Mouse (Mus musculus) lung, postnatal 0 days (tissue): Measurements from ENCODE around the gene Hils1. TPM values are rescaled to one million over a fixed set of nuclear protein-coding genes. Genes with fewer than 3 reads are reported as not detected.

Experiments used
- ATAC-seq: fragments of 200-750 bp; cut with Nextera tagmentation; 2 replicates; pipeline ENCODE4 v1.8.0; 2017; ENCODE audit warnings: moderate library complexity
- DNase-seq: peaks from one replicate; pipeline ENCODE4 v3.0.0-alpha.2; 2016; ENCODE audit warnings: low spot score
- H3K27ac ChIP-seq: fragments of 300-500 bp; sonication (generic); 2 replicates; pipeline ENCODE4 v1.5.1; 2014; ENCODE audit warnings: antibody characterized with exemption, mild to moderate bottlenecking, low read length, mixed read lengths
- H3K27me3 ChIP-seq: fragments of 300-500 bp; sonication (generic); replicated peaks from 2 replicates; pipeline ENCODE4 v1.6.1; 2014; ENCODE audit warnings: low read length, mixed read lengths; ENCODE audit not compliant: insufficient read depth
- H3K36me3 ChIP-seq: fragments of 300-500 bp; sonication (generic); 2 replicates; pipeline ENCODE4 v1.6.1; 2014; ENCODE audit warnings: low read length, mixed read lengths; ENCODE audit not compliant: insufficient read depth
- H3K4me1 ChIP-seq: fragments of 300-500 bp; sonication (generic); 2 replicates; pipeline ENCODE4 v1.6.1; 2014; ENCODE audit warnings: antibody characterized with exemption, low read depth, low read length, mixed read lengths; ENCODE audit not compliant: insufficient read depth
- H3K4me2 ChIP-seq: fragments of 300-500 bp; sonication (generic); replicated peaks from 2 replicates; pipeline ENCODE4 v1.6.1; 2014; ENCODE audit warnings: low read depth, mild to moderate bottlenecking, low read length, moderate library complexity, mixed read lengths
- H3K4me3 ChIP-seq: fragments of 300-500 bp; sonication (generic); 2 replicates; pipeline ENCODE4 v1.5.1; 2014; ENCODE audit warnings: low read depth, low read length
- H3K9ac ChIP-seq: fragments of 300-500 bp; sonication (generic); replicated peaks from 2 replicates; pipeline ENCODE4 v1.6.1; 2014; ENCODE audit warnings: low read depth, mild to moderate bottlenecking
- H3K9me3 ChIP-seq: fragments of 300-500 bp; sonication (generic); 2 replicates; pipeline ENCODE4 v1.6.1; 2016; ENCODE audit warnings: low read length, mixed read lengths
- CTCF ChIP-seq: IDR thresholded peaks from 2 replicates; pipeline ENCODE4 v1.5.1; 2016; ENCODE audit warnings: antibody characterized with exemption, mild to moderate bottlenecking
- EP300 ChIP-seq: IDR thresholded peaks from 2 replicates; pipeline ENCODE4 v1.6.1; 2016; ENCODE audit warnings: antibody characterized with exemption, mild to moderate bottlenecking, control low read depth
- WGBS: fragments of 180-500 bp; shearing (Covaris S2); extraction: QIAGEN DNeasy Blood & Tissue Kit; methylation state at CpG from one replicate; pipeline ENCODE4 v1.1.7; 2014; 5-methylcytosine and 5-hydroxymethylcytosine counted together
- polyA plus RNA-seq: library from polyadenylated mRNA; unstranded; fragments of >200 nt; fragmentation: Nextera tagmentation; extraction: Ambion mirVana; gene quantifications from 2 replicates; pipeline ENCODE4 v1.2.1, GENCODE M21; 2015

Gene Hils1
- polyA plus RNA-seq, 1 experiment from 2014 or later = not detected

DNA sequence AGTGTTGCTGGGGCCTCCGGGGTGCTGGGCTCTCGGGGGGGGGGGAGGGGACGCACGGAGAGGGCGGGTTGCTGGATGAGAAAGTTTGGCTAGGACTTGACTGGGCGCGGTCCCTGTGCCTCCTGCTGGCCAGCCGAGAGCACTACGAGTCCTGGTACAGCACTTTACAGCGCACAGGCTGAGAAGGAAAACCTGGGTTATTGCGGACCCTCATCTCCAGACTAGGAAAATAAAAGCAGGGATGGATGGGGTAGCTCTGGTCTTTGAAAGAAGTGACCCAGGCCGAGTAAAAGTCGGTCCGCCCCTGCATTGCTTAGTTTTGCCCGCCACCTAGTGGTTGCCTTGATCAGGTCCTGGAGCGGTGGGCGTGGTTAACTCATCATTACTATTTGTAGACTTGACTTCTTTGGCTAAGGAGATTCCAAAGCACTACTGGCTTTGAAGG, 30.5 kb upstream of the Hils1 start:
- peak; percentile 97 for DNase-seq
- WGBS = under 1% methylated on average over 14 of the region's 17 CpGs
- peak; percentile 68 for ATAC-seq
- Histone ChIP-seq H3K27ac (peak overlapping the region; percentile 76), H3K9ac (no peak overlapping the region), H3K4me2 (peak overlapping the region; percentile 61), H3K4me3 (peak overlapping the region; percentile 42), H3K9me3 (no peaks in the 10 kb centered on the region), H3K36me3 (no peaks in the 10 kb centered on the region), H3K4me1 (no peaks in the 10 kb centered on the region), H3K27me3 (peaks cover 16% of the 10 kb centered on the region; the same call in 1 of the 2 replicates)
- TF ChIP-seq EP300 (peak; percentile 19; the same call in 1 of the 2 replicates), CTCF (peak; percentile 92)

DNA sequence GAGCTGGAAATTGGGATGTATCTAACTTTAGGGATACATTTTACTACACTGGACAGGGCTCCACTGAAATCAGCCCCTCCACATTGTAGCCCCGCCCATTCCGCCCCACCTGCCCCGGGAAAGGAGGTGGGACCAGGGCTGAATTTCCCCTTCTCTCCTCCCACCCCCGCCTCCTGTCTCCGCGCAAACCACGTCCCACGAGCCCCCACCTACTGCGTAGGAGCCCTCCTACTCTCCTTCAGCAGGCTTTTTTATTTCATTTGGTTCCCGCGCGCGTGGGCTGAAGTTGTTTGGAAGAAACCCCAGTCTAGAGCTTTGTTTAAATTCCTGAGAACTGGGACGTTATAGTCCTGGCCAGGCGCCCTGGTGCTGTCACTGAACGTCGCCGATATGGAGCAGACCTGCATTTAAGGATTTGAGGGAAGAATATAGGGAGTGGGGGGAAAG, 30.0 kb upstream of the Hils1 start:
- Histone ChIP-seq H3K4me3 (peak overlapping the region; percentile 42), H3K9me3 (no peaks in the 10 kb centered on the region), H3K4me2 (peak overlapping the region; percentile 61), H3K4me1 (no peaks in the 10 kb centered on the region), H3K36me3 (no peaks in the 10 kb centered on the region), H3K27ac (peak overlapping the region; percentile 38; the same call in 1 of the 2 replicates), H3K9ac (no peak overlapping the region), H3K27me3 (peaks cover 16% of the 10 kb centered on the region; the same call in 1 of the 2 replicates)
- ATAC-seq (peak; percentile 20), DNase-seq (peak; percentile 54)
- WGBS = 1% methylated on average over 18 of the region's 18 CpGs
- TF ChIP-seq CTCF (no peak), EP300 (no peak)

DNA sequence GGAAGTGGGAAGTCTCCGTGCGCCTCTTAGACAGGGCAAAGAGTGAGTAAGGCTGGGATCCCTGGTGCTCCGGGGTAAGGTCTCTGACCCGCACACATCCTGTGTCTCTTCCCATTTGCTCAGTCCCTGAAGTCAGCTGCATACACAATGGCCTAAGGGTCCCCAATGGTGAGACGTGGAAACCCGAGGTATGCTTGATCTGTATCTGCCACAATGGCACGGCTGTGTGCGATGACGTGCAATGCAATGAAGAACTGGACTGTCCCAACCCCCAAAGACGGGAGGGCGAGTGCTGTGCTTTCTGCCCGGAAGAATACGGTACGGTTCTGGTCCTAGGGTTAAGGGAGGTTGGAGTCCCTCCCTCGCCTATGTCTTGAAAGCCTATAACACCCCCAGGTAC, 29.6 kb upstream of the Hils1 start:
- H3K4me1 ChIP-seq = no peaks in the 10 kb centered on the region
- no peak overlapping the region for H3K27ac ChIP-seq
- H3K9me3 ChIP-seq = no peaks in the 10 kb centered on the region
- H3K27me3 ChIP-seq = peaks cover 16% of the 10 kb centered on the region; the same call in 1 of the 2 replicates
- WGBS = under 1% methylated on average over 15 of the region's 15 CpGs
- no peak for ATAC-seq
- TF ChIP-seq CTCF (no peak), EP300 (no peak)
- H3K36me3 ChIP-seq = no peaks in the 10 kb centered on the region
- H3K4me3 ChIP-seq = peak overlapping the region; percentile 42
- no peak for DNase-seq
- peak overlapping the region; percentile 61 for H3K4me2 ChIP-seq
- H3K9ac ChIP-seq = no peak overlapping the region

DNA sequence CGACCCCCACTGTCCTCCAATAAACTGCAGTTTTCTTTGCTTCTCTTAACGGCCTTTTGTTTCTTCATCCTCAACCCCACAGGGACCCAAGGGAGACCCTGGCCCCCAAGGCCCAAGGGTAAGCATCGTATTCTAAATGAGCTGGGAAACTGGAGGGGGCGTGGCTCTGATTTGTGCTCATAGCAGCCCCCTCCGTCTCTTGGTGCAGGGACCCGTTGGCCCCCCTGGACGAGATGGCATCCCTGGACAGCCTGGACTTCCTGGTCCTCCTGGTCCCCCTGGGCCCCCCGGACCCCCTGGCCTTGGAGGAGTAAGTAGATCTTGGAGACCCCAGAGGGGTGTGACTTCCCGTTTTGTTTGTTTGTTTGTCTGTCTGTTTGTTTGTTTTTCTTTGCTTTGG, 29.1 kb upstream of the Hils1 start:
- peaks cover 16% of the 10 kb centered on the region; the same call in 1 of the 2 replicates for H3K27me3 ChIP-seq
- no peak for DNase-seq
- H3K4me2 ChIP-seq = peak overlapping the region; percentile 61
- ATAC-seq = no peak
- H3K36me3 ChIP-seq = no peaks in the 10 kb centered on the region
- H3K4me3 ChIP-seq = peak overlapping the region; percentile 42
- no peak overlapping the region for H3K27ac ChIP-seq
- TF ChIP-seq EP300 (no peak), CTCF (no peak)
- no peaks in the 10 kb centered on the region for H3K4me1 ChIP-seq
- H3K9me3 ChIP-seq = no peaks in the 10 kb centered on the region
- WGBS = 19% methylated on average over 9 of the region's 9 CpGs
- H3K9ac ChIP-seq = no peak overlapping the region

DNA sequence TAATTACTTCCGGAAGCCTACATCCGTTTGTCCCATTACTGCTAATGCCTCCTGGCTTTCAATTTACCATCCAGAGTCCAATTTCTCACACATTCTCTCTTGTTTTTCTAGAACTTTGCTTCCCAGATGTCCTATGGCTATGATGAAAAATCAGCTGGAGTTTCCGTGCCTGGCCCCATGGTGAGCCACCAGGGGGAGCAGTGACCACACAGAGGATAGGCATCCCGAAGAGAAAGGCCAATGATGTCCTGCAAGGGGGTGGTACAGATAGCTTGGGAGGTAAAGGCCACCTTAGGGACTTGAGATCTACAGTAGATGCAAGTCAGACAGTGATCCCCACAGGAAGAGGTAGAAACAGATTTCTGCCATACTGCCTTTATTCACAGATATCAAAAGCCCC, 28.1 kb upstream of the Hils1 start:
- no peaks in the 10 kb centered on the region for H3K9me3 ChIP-seq
- no peak for TF ChIP-seq EP300
- TF ChIP-seq CTCF = peak; percentile 93
- H3K4me1 ChIP-seq = no peaks in the 10 kb centered on the region
- DNase-seq = peak; percentile 80
- H3K27ac ChIP-seq = no peak overlapping the region
- no peak overlapping the region for H3K4me3 ChIP-seq
- WGBS = 20% methylated on average over 4 of the region's 4 CpGs
- no peaks in the 10 kb centered on the region for H3K36me3 ChIP-seq
- H3K4me2 ChIP-seq = no peak overlapping the region
- H3K9ac ChIP-seq = no peak overlapping the region
- H3K27me3 ChIP-seq = peaks cover 16% of the 10 kb centered on the region; the same call in 1 of the 2 replicates
- no peak for ATAC-seq

DNA sequence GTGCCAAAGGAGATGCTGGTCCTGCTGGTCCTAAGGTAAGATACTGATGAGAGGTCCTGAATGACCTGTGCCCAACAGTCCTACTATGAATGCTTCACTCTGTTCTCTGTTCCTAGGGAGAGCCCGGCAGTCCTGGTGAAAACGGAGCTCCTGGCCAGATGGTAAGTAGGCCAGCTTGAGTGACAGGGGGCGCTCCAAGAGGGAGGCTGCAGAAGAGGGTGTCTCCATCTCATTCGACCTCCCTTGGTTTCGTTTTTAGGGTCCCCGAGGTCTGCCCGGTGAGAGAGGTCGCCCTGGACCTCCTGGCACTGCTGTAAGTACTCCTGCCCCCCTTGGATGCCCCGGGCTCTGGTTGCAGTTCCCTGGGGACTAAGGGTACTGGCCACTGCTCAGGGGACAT, 26.3 kb upstream of the Hils1 start:
- ATAC-seq = no peak
- Histone ChIP-seq H3K4me1 (no peaks in the 10 kb centered on the region), H3K27ac (no peak overlapping the region), H3K4me2 (no peak overlapping the region), H3K36me3 (no peaks in the 10 kb centered on the region), H3K9me3 (no peaks in the 10 kb centered on the region), H3K4me3 (no peak overlapping the region), H3K27me3 (peaks cover 10% of the 10 kb centered on the region; the same call in 1 of the 2 replicates), H3K9ac (no peak overlapping the region)
- 44% methylated on average over 8 of the region's 9 CpGs for WGBS
- DNase-seq = no peak
- no peak for TF ChIP-seq EP300
- no peak for TF ChIP-seq CTCF

DNA sequence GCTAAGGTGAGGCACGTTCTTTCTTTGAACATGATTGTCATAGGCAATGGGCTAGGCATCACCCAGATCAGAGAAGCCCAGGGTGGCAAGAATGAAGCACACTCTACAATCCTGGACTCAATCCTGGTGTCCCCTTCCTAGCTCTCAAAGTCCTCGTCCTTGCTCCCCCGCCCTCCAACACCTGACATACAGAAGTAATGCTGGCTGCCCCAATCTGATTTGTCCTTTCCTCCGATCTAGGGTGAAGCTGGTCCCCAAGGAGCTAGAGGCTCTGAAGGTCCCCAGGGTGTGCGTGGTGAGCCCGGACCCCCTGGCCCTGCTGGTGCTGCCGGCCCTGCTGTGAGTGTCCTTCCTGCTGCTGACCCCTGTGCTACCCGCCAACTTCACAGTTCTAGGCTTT, 25.6 kb upstream of the Hils1 start:
- no peaks in the 10 kb centered on the region for H3K9me3 ChIP-seq
- H3K4me2 ChIP-seq = no peak overlapping the region
- no peak overlapping the region for H3K9ac ChIP-seq
- no peak overlapping the region for H3K4me3 ChIP-seq
- H3K27ac ChIP-seq = no peak overlapping the region
- peaks cover 6% of the 10 kb centered on the region; the same call in 1 of the 2 replicates for H3K27me3 ChIP-seq
- H3K4me1 ChIP-seq = no peaks in the 10 kb centered on the region
- H3K36me3 ChIP-seq = no peaks in the 10 kb centered on the region
- WGBS = 71% methylated on average over 8 of the region's 8 CpGs
- ATAC-seq (no peak), DNase-seq (no peak)
- TF ChIP-seq EP300 = no peak
- TF ChIP-seq CTCF = no peak
